Mouse (Mus musculus): ENCODE results near the gene Chrnb2.
A peak's percentile ranks its signal among the peaks of the same experiment; 100 is the strongest.

GRCm38 (mm10) chr3:89727028-89727427, 37.4 kb downstream of the Chrnb2 start:
- peak; percentile 78; the same call in 1 of the 2 replicates for TF ChIP-seq CTCF (IDR thresholded peaks at IDR 0.05; ENCODE audit: borderline replicate concordance, control insufficient read depth, extremely low read depth, insufficient read depth, low read length, poor library complexity)
- no peak for TF ChIP-seq POLR2A (IDR thresholded peaks at IDR 0.05; ENCODE audit: control insufficient read depth, extremely low read depth, insufficient read depth, low read length, poor library complexity)

Data from thymus, adult 2 months (tissue).